Mouse (Mus musculus) cerebellum, postnatal 14 days (tissue): ENCODE measurements around the gene Ttc28.

Experiments
- DNase-seq, 2 experiments: peaks; one replicate each; pipeline ENCODE4 v3.0.0; 2021; ENCODE audit warnings: mixed read lengths in 2 of 2

Gene Ttc28

GRCm38 (mm10) chr5:111138927-111139565 is 259.4 kb downstream of the Ttc28 start:
- DNase-seq: no peak

GRCm38 (mm10) chr5:111139622-111140021 is 260.0 kb downstream of the Ttc28 start:
- no peak for DNase-seq

GRCm38 (mm10) chr5:111141139-111141885 is 261.7 kb downstream of the Ttc28 start:
- DNase-seq: peak; percentile 38 to 50

- no peak for DNase-seq
Observed at GRCm38 (mm10) chr5:111142837-111143236, 263.2 kb downstream of the Ttc28 start.

- no peak for DNase-seq
Observed at GRCm38 (mm10) chr5:111144411-111144810, 264.8 kb downstream of the Ttc28 start.

- no peak for DNase-seq
Observed at GRCm38 (mm10) chr5:111150581-111150980, 271.0 kb downstream of the Ttc28 start.

GRCm38 (mm10) chr5:111151882-111152759 is 272.5 kb downstream of the Ttc28 start:
- no peak for DNase-seq

- no peak for DNase-seq
Observed at GRCm38 (mm10) chr5:111154586-111154985, 275.0 kb downstream of the Ttc28 start.

GRCm38 (mm10) chr5:111155271-111155670 is 275.7 kb downstream of the Ttc28 start:
- no peak for DNase-seq

- DNase-seq: no peak
Observed at GRCm38 (mm10) chr5:111155928-111156327, 276.3 kb downstream of the Ttc28 start.

- DNase-seq: peak; percentile 29 to 32
Observed at GRCm38 (mm10) chr5:111158266-111158665, 278.7 kb downstream of the Ttc28 start.

- DNase-seq: no peak
Observed at GRCm38 (mm10) chr5:111159628-111160321, 280.2 kb downstream of the Ttc28 start.

- no peak for DNase-seq
Observed at GRCm38 (mm10) chr5:111161146-111161930, 281.7 kb downstream of the Ttc28 start.

- no peak for DNase-seq
Observed at GRCm38 (mm10) chr5:111162857-111163256, 283.3 kb downstream of the Ttc28 start.

GRCm38 (mm10) chr5:111163377-111163776 is 283.8 kb downstream of the Ttc28 start:
- no peak for DNase-seq

GRCm38 (mm10) chr5:111164348-111164920 is 284.8 kb downstream of the Ttc28 start:
- no peak for DNase-seq

GRCm38 (mm10) chr5:111170383-111170782 is 290.8 kb downstream of the Ttc28 start:
- no peak for DNase-seq

- DNase-seq: no peak
Observed at GRCm38 (mm10) chr5:111175410-111175809, 295.8 kb downstream of the Ttc28 start.

GRCm38 (mm10) chr5:111175842-111176241 is 296.2 kb downstream of the Ttc28 start:
- DNase-seq: no peak

- DNase-seq: no peak
Observed at GRCm38 (mm10) chr5:111176441-111176840, 296.8 kb downstream of the Ttc28 start.

GRCm38 (mm10) chr5:111178324-111179076 is 298.9 kb downstream of the Ttc28 start:
- DNase-seq: no peak
